Mouse (Mus musculus): Measurements from ENCODE around the gene Adam6b.
"Not testable (repeated sequence)": the region's sequence is repeated elsewhere in the genome, so short reads cannot be mapped to it uniquely, and the experiment has no call there.

The Adam6b gene

GRCm38 (mm10) chr12:113489211-113489610 is at the start of gene Adam6b:
Gene Adam6b (plus strand): TSS chr12:113489511.
- DNase-seq, result not testable (repeated sequence)

- DNase-seq, result no peak
Measured at GRCm38 (mm10) chr12:113446061-113446460, 43.2 kb upstream of the Adam6b start.

GRCm38 (mm10) chr12:113476164-113476563 is 13.1 kb upstream of the Adam6b start:
- DNase-seq, result no peak

GRCm38 (mm10) chr12:113482147-113482546 is 7.2 kb upstream of the Adam6b start:
- DNase-seq, result no peak

GRCm38 (mm10) chr12:113482661-113483389 is 6.5 kb upstream of the Adam6b start:
- DNase-seq, result no peak

GRCm38 (mm10) chr12:113483492-113484162 is 5.7 kb upstream of the Adam6b start:
- no peak for DNase-seq

GRCm38 (mm10) chr12:113484971-113485485 is 4.3 kb upstream of the Adam6b start:
- no peak for DNase-seq

- peak; percentile 74 to 75 for DNase-seq
Measured at GRCm38 (mm10) chr12:113487693-113488092, 1.6 kb upstream of the Adam6b start.

GRCm38 (mm10) chr12:113525901-113526300 is 36.6 kb downstream of the Adam6b start:
- DNase-seq, result no peak
